Mouse (Mus musculus): ENCODE measurements around the gene Dpy19l1.

The Dpy19l1 gene

GRCm38 (mm10) chr9:24470166-24470565 lies 32.8 kb downstream of the Dpy19l1 start:
- in situ Hi-C loops (cut with MboI, MseI), result no loop called here

GRCm38 (mm10) chr9:24467186-24467585 lies 35.8 kb downstream of the Dpy19l1 start:
- in situ Hi-C loops (cut with MboI, MseI), result no loop called here

- in situ Hi-C loops (cut with MboI, MseI), result no loop called here
Measured at GRCm38 (mm10) chr9:24466649-24467048, 36.3 kb downstream of the Dpy19l1 start.

- in situ Hi-C loops (cut with MboI, MseI), result no loop called here
Measured at GRCm38 (mm10) chr9:24461379-24461961, 41.5 kb downstream of the Dpy19l1 start.

GRCm38 (mm10) chr9:24453833-24454232 lies 49.1 kb downstream of the Dpy19l1 start:
- in situ Hi-C loops (cut with MboI, MseI), result no loop called here

GRCm38 (mm10) chr9:24450976-24451375 lies 52.0 kb downstream of the Dpy19l1 start:
- in situ Hi-C loops (cut with MboI, MseI), result no loop called here

GRCm38 (mm10) chr9:24450524-24450923 lies 52.4 kb downstream of the Dpy19l1 start:
- in situ Hi-C loops (cut with MboI, MseI), result no loop called here

- in situ Hi-C loops (cut with MboI, MseI), result no loop called here
Measured at GRCm38 (mm10) chr9:24434901-24435300, 68.0 kb downstream of the Dpy19l1 start.

- in situ Hi-C loops (cut with MboI, MseI), result no loop called here
Measured at GRCm38 (mm10) chr9:24429721-24430120, 73.2 kb downstream of the Dpy19l1 start.

- in situ Hi-C loops (cut with MboI, MseI), result no loop called here
Measured at GRCm38 (mm10) chr9:24425679-24426078, 77.3 kb downstream of the Dpy19l1 start.

- in situ Hi-C loops (cut with MboI, MseI), result no loop called here
Measured at GRCm38 (mm10) chr9:24423241-24423640, 79.7 kb downstream of the Dpy19l1 start.

- in situ Hi-C loops (cut with MboI, MseI), result no loop called here
Measured at GRCm38 (mm10) chr9:24421888-24422287, 81.1 kb downstream of the Dpy19l1 start.

- in situ Hi-C loops (cut with MboI, MseI), result no loop called here
Measured at GRCm38 (mm10) chr9:24421221-24421620, 81.7 kb downstream of the Dpy19l1 start.

- in situ Hi-C loops (cut with MboI, MseI), result no loop called here
Measured at GRCm38 (mm10) chr9:24420144-24420543, 82.8 kb downstream of the Dpy19l1 start.

- in situ Hi-C loops (cut with MboI, MseI), result no loop called here
Measured at GRCm38 (mm10) chr9:24418281-24418680, 84.7 kb downstream of the Dpy19l1 start.

- in situ Hi-C loops (cut with MboI, MseI), result no loop called here
Measured at GRCm38 (mm10) chr9:24411483-24411882, 91.5 kb downstream of the Dpy19l1 start.

GRCm38 (mm10) chr9:24410439-24410838 lies 92.5 kb downstream of the Dpy19l1 start:
- in situ Hi-C loops (cut with MboI, MseI), result no loop called here

- in situ Hi-C loops (cut with MboI, MseI), result no loop called here
Measured at GRCm38 (mm10) chr9:24407992-24408391, 94.9 kb downstream of the Dpy19l1 start.

GRCm38 (mm10) chr9:24394146-24394545 lies 108.8 kb downstream of the Dpy19l1 start:
- in situ Hi-C loops (cut with MboI, MseI), result no loop called here

- in situ Hi-C loops (cut with MboI, MseI), result no loop called here
Measured at GRCm38 (mm10) chr9:24390807-24391370, 112.1 kb downstream of the Dpy19l1 start.

GRCm38 (mm10) chr9:24387230-24387629 lies 115.7 kb downstream of the Dpy19l1 start:
- in situ Hi-C loops (cut with MboI, MseI), result no loop called here

GRCm38 (mm10) chr9:24379321-24379720 lies 123.6 kb downstream of the Dpy19l1 start:
- in situ Hi-C loops (cut with MboI, MseI), result no loop called here

GRCm38 (mm10) chr9:24378848-24379247 lies 124.1 kb downstream of the Dpy19l1 start:
- in situ Hi-C loops (cut with MboI, MseI), result no loop called here

All from T-helper 1 cell (primary cell).